Mouse (Mus musculus) cerebellum, postnatal 36 days (tissue): ENCODE data around the gene Cox6b2.

Source experiments
- DNase-seq, 2 experiments: peaks; one replicate each; pipeline ENCODE4 v3.0.0; 2021 to 2022; ENCODE audit warnings: mixed read lengths in 2 of 2

Cox6b2 gene

DNA sequence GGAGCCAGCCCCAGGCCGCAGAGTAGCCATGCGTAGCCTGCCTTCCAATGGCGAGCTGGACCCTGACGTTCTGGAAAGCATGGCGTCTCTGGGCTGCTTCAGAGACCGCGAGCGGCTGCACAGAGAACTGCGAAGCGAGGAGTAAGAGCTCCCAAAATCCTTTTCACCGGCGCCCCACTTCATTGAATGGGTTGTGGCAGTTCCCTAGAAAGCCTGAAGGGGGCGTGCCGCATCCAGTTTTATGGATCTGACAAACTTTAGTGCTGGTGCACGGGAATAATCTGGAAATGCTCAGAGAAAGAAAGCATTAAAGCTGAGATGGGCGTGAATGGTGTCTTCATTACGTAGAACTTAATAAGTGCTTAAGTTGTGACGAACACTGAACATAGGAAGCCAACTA, 47.8 kb downstream of the Cox6b2 start:
- DNase-seq, result peak; percentile 47 to 59

GRCm38 (mm10) chr7:4703195-4703594, 49.7 kb downstream of the Cox6b2 start:
- DNase-seq, result no peak

GRCm38 (mm10) chr7:4702334-4702733, 50.6 kb downstream of the Cox6b2 start:
- DNase-seq, result no peak
